Mouse (Mus musculus) stomach, postnatal 0 days (tissue): ENCODE measurements around the gene Zfp46.

Experiments
- CTCF ChIP-seq: IDR thresholded peaks from 2 replicates; pipeline ENCODE4 v1.5.1; 2016; ENCODE audit warnings: antibody characterized with exemption, low read depth, mild to moderate bottlenecking, moderate library complexity
- EP300 ChIP-seq: optimal IDR thresholded peaks from 2 replicates; pipeline ENCODE3; 2016; ENCODE audit warnings: antibody characterized with exemption

- TF ChIP-seq CTCF, result no peak
- no peak for TF ChIP-seq EP300
Observed at GRCm38 (mm10) chr4:136247729-136248463, 36.6 kb upstream of the Zfp46 start, which contains the start of gene Tcea3.
